Mouse (Mus musculus) liver (tissue): ENCODE measurements around the gene Supt5.
"Not testable (repeated sequence)": the region's sequence is repeated elsewhere in the genome, so short reads cannot be mapped to it uniquely, and the experiment has no call there.

Experiments
- DNase-seq: peaks from one replicate; pipeline ENCODE4 v3.0.0-alpha.2; 2020; ENCODE audit warnings: mixed read lengths

Supt5 gene

DNA sequence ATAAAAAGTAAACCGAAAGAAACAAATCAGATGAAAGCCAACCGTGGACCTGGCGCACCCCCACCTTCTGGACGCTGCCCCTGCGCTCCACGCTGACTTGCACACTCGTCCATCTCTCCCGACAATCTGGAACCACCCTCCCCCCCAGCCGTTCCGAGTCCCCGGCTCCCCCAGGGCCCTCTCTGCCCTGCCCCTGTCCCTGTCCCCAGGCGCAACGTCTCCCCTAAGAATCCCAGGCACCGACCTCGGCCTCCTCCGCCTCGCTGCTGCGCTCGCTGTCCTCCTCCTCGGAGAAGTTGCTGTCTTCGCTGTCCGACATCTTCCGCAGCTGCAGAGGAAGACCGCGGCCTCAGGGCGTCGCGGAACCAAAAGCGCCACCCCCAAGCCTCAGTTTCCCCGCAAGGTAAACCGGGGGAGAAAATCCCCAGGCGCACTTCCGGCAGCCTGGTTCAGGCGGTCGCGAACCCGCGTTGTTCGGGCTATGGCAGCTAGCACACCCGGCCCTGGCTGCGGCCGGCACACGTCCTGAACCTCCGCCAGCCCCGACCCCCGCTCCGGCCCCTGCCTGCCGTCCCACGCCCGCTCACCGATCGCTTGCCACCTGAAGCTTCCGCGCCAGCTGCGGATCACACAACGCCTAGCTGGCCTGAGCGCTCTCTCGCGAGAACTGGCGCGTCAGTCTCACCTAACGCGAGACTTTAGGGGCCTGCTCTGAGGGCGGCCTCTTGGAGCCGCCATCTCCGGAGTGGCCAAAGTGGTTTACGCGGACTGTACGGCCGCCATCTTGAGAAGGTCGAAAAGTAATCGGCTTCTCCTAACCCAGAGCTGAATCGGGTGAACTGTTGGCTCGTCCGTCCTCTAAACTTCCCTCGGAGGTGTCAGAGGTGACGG, at the start of gene Supt5:
Gene Supt5 (minus strand): TSS at position 639 of the 891 bp plus-strand sequence.
- DNase-seq: peak; percentile 98

DNA sequence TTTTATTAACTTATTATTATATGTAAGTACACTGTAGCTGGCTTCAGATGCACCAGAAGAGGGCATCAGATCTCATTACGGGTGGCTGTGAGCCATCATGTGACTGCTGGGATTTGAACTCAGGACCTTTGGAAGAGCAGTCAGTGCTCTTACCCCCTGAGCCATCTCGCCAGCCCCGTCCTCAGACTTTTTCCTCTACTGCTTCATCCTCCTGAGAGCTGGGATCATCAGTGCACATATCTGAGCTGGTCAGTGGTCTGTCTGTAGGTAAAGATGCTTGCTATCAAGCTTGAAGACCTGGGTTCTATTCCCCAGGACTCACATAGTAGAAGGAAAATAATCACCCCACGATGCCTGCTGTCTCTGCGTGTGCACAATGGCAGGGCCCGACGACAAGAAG, 48.8 kb upstream of the Supt5 start:
- DNase-seq: not testable (repeated sequence)

DNA sequence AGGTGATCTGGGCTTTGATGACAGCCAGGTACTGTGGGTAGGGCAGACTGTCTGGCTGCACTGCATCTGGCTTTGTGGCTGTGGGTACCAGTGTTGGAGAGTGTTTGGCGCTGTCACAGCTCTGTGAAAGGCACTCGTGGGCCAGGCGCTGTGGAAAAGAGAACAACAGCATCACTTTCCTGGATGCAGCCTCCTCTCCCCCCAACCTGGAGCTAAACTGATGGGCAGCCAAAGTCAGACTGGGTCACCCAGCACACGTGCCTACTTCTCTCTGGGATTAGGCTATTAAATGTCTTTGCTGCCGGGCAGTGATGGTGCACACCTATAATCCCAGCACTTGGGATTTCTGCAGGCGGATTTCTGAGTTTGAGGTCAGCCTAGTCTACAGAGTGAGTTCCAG, 48.3 kb upstream of the Supt5 start:
- not testable (repeated sequence) for DNase-seq

DNA sequence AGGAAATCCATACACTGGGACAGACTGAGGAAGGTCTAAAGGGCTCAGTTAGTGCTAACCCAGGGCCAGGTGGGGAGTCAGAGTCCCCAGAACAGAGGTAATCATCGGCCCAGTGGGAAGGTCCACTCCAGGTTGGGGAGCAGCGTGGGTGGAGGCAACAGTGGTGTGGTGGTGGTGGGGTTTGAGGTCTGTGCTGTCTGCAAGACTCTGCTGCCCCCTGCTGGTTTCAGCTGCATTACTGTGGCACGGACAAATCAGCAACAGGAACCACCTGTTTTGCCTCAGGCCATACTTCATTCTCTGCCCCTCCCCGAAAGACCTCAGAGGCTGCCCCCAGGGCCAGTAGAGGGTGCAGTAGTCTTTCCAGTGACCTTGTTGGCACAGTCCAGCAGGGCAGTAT, 47.9 kb upstream of the Supt5 start:
- peak; percentile 90 for DNase-seq

DNA sequence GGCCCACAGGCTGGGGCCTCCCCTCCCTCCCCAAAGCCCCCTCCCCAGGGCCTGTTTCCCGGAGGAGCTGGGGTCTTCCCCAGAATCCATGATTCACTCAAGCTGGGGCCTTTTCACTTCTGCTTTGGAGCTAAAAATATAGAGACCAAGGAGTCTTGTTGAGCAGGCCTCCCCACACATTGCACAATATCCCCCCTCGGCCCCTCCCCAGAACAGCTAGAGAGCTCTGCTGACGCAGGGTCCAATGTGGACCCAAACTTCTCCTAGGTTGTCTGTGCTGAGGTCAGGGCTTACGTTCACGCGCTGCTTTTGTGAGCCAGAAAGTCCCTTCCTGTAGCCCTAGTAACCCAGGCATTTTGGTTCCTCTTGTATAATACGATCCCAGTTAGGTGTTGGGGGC, 47.5 kb upstream of the Supt5 start:
- DNase-seq: peak; percentile 52

DNA sequence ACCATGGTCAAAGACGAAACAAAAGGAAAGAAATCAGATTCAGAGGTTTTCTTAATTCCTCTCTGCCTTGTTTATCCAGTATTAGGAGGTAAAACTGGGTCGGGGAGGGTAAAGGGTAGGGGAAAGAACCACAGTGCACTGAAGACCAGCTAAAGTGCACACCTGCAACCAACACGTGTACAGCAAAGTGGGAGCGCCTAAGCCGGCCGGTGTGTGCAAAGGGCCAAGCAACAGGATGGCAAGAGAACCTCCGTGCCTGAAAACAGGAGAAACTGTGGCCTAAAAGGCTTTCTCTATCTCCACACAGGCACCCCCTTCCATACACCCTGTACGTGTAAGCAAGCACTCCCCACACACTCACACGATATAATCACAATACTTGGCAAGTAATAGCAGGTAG, 46.6 kb upstream of the Supt5 start:
- no peak for DNase-seq

DNA sequence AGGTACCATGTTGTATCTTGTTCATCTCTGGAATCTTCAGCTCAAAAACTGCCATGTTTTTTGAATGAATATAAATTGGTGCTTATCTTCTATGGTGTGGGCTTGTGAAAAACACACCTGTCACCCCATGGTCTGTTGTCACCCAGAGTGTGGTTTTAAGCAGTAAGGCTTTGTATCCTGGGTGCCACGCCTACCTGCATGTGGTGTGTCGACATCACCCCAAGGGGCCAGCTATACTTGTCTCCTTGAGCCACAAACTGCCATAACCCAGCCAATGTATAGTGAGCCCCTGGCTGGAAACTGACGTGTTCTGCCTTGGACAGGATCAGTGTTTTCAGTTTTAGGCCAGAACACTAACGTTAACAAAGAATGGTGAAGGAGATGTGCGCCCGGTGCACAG, 45.6 kb upstream of the Supt5 start:
- no peak for DNase-seq

DNA sequence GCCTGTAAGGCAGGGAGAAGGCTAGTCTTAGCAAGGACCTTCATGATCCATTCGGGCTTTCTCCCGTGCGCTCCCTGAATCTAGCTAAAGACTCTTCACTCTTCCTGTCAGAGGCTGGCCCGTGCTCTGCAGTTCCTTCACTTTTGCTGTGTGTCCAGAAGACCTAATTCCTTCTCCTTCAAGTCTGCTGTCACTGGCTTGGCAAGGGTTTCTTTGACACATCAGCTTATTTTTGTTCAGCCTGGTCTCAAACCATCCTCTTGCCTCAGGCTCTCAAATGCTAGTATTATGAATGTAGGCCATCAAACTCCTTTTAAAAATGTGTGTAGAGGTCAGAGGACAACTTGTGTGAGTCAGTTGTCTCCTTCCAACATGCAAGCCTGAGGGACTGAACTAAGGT, 45.1 kb upstream of the Supt5 start:
- DNase-seq: no peak

DNA sequence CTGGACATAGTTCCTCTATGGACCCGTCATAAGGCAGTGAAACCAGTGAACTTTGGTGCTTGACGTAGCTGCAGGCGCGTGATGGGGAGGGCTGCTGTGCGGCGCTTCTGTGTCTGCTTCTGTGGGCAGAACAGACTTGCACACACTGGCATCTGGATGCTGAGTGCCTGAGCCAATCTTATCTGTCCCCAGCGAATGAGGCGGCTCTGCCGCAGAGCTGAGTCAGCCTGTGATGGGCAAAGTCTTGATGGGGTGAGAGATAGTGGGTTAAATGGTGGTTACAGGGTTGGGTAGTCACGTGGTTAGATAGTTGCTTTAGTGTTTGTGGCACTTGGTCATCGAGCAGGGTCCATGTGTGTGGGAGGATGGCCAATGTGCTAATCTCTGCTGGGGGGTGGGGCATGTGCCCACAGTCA, 44.4 kb upstream of the Supt5 start:
- peak; percentile 85 for DNase-seq

DNA sequence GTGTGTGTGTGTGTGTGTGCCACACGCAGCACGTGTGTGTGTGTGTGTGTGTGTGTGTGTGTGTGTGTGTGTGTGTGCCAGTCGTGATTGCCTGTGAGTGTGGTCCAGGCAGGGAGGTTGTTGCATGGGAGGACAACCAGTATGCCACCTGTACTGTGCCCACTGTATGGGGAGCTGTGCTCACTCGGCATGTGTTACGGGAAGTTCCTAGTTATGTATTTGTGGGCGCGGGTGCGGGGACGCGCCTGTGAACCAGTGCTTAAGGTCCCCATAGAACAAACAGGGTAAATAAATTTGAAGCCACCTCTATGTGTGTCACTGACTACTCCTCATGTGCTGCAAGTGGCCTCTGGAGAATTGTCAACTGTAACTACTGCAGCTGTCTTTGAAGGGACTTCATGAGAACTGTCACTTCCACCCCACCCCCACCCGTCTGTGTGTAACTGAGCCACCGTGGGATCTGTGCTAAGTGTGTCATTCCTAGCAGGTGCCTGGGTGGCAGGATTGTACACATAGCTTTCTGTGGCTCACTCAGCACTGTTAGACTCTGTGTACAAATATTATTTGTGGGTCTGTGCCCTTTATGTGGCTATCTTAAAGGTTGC, 43.9 kb upstream of the Supt5 start:
- peak; percentile 48 for DNase-seq

DNA sequence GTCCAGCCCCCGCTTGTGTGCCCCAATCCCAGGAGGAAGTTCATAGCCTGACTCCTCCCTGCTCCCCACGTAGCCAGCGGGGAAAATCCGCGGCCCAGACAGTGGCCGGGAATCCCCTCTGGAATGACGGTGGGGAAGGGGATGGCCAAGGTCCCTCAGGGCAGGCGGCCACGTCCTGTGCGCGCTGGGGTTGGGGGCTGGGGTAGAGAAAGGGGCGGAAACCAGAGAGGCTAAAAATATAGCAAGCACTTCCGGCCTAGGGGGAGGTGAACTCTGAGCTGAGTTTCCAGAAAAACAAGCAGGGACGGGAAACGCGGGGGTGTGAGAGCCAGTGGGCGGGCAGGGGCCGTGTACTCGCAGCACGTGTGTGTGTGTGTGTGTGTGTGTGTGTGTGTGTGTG, 43.4 kb upstream of the Supt5 start:
- DNase-seq: peak; percentile 84

DNA sequence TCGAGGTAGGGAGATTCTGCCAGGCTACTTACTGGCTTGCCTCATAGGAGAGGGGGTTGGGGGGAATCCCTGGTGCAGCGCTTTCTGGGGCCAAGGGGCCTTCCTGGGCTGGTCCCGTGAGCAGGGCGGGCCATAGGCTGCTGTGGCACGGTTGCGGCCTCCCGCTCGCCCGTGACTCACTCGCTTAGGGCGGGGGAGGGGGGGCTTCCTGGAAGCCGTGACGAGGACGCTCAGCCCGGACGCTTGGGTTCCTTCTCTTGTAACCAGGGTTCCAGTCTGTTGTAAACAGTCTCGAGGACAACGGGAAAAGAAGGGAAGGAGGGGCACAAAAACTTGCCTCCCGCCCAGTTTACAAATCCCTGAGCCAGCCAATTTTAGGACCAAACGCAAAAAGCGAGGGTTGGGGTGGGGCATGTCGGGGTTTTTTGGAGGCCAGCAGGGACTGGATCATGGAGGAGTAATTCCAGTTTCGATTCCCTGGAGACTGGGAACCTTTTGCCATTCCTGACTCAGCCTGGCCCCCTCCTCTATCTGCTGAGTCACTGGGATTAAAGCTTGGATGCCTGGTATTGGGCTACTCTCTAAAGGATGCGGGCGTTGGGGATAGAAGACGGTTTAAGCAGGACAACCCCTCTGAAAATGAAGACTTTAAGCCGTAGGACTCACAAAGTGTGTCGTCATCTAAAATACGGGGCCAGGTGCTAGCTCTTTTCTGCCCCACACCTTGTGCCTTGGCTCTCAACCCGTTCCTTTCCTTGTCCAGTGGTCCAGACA, 42.7 kb upstream of the Supt5 start:
- peak; percentile 84 for DNase-seq

DNA sequence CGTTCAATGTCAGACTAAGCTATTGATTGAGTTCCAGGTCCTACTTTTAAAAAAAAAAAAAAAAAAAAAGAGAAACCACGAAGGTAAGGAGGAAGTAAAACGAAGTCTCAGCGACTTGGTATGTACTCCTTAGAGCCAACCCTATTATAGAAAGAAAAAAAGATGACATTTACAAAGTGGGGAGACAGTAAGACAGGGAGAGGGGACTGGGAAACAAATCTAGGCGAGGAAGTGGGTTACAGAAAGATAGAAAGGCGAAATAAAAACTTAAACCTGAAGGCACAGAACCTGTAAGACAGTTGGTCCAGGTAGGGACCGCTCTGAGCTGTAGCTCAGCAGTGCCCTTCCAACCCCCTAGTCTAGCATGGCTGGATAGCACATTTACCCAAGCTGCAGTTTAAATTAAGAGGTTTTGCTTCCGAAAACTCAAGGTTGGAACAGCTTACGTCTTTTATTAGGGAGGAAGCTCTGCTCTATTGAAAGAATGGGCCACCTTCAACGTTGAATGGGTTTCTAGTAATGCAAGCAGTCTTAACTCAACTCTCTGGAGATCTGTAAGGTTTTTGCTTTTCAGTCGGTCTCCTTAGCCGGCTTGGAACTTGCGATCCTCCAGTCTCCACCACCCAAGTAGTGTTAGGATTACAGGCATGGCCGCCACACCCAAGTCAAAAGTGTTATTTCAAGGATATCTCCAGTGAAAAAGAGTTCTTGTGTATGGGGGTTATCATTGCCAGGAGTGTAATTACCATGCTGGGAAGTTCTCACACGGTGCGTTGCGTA, 41.9 kb upstream of the Supt5 start, which contains the start of gene Zfp36:
Gene Zfp36 (minus strand): TSS at position 17 of the 780 bp plus-strand sequence.
- DNase-seq: no peak

DNA sequence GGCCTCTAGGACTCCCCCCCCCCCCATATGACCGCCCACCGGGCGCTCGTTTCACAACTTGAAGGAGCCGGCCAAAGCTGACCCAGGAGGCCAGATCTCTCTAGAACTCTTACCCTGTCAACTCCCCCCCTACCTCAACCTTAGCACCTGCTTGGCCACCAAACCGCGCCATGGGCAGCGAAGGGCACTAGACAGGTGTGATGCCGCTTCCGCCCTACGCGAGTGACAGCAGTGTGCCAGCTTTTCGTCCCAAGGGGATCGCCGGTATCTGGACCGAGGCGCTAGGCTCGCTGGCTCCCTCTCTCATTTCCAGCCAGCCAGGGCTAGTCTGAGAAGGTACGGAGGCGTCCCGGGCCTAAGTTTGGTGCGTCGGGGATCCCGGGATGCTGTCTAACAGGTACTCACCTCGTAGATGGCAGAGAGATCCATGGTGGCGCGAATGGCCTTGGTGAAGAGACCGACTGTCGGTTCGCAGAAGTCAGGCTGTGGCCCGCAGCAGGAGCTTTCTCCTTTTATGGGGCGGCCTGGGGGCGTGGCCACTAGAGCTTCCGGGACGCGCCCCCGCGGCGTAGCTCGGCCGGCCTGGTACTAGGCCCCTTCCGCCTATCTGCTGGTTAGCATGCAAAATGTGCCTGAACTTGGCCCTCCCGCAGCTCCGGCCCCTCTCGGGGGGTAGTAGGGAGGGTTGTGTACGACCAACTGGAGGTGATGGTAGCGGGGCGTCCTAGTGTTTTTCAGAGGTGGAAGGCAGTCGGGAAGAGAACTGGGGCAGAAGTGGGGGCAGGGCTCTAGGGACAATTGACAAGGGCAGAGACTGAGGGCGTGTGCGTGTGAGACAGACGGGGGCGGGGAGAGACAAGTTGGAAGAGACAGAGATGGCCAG, 40.5 kb upstream of the Supt5 start:
- peak; percentile 96 for DNase-seq

DNA sequence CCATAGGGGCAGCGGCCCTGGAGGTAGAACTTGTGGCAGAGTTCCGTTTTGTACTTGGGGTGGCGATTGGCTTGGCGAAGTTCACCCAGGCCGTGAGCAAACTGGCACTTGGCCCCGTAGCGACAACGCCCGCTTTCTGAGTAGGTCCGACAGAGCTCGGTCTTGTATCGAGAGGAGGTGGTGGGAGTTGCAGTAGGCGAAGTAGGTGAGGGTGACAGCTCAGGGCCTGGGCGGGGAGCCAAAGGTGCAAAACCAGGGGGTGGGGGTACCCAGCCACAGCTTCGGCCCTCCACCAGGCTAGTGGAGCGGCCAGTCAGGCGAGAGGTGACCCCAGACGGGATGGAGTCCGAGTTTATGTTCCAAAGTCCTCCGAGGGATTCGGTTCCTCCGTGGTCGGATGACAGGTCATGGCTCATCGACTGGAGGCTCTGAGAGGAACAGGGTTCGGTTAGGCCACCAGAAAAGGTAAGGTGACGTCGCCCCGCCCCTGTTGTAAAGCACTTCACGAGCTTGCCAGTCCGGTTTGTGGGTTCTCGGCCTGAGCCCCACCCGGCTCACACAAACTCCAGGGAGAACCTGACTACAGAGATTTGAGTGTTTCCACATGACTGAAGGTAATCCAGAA, 39.6 kb upstream of the Supt5 start:
- DNase-seq: peak; percentile 58

DNA sequence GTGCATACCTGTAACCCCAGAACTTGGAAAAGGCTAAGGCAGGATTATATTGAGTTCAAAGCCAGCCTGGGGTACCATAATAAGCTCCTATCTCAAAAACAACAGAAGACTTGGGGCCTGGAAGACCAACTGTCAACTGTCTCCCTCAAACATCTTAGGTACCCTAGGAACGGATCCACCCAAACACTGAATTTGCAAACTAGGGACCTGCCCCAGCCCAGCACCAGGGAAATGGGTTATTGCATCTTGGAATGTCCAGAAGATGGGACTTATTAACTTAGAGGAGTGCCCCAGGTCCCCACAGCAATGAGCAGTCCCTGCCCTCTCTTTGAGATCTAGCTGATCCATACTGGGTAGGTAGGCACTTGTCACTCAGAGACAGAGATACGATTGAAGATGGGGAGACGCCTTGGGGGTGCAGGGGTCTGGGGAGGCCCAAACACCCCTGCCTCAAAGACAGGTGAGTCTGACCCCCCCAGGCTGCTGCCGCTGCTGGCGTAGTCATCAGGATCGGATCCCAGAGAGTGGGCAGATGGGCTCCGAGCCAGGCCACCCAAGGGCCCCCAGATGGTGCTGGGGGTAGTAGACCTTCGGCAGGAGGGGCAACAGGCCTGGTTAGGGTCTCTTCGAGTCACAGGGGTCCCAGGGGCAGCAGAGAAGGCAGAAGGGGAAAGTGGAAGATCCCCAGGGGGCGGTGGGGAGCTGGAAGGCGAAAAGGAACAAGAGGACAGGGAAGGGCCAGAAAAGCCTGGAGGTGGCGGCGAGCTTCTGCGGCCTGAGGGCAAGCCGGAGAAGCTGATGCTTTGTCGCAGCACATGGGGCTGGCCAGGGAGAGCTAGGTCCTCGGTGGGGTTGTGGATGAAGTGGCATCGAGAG, 38.9 kb upstream of the Supt5 start:
- DNase-seq: no peak

DNA sequence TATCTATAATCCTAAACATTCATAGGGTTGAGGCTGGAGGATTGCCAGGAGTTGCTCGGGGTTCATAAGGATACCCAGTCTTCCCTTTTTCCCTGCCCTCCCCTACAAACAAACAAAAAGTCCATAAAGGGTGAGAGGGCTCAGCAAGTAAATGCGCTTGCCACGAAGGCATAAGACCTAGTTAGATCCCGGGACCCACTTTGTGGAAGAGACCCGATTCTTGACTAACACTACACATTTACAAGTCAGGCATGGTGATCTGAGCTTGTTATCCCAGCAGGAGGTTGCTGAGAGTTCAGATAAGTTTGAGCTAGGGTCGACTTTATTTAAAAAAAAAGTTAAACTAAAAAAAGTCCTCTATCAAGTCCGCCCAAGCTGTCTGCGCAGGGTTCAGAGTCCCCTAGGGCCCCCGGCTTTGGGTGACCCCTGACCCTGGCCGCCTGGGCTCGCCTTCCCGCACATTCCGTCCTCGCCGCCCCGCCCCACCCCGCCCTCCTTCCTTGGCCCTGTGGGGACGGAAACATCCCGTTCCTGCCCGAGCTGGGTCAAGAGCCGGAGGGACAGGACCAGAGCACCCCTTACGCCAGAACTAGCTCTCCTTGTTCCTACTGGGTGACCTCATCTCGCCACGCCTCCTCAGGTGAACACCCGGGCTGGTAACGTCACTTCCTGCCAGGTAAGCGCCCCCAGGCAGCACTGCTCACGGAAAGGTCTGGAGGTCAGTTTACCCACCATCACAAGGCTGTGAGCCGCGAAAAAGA, 37.6 kb upstream of the Supt5 start:
- DNase-seq: peak; percentile 83

DNA sequence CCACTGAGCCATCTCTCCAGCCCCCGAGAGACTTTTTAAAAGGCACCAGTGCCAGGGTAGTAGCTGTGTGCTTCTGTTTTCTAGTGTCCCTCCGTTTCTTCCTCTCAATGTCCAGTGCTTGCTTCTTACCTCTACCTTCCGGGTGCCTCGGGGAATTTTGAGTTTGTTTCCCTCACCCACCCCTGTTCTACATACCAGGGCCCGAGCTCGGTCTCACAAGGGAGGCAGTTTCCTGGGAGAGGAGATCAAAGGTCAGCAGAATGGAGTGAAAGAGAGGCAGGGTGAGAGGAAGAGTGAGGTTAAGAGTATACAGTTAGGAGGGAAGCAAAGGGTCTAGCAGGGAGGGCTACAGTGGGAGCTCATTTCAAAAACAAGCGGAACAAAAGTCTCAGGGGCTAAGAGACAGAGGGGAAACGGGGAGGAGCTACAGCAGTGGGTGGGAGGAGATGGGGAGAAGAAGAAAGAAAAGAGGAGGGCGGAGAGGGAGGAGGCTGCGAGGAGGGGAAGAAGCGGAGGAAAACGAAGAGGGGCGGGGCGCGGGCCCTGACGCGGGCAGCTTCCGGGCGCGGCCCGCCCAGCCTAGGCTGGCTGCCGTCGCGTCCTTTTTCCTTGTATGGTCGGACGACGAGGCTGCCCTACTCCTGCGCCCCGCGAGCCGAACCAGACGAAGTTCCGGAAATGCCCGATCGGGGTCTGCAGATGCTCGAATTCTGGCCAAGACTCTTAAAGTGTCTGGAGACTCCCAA, 36.8 kb upstream of the Supt5 start:
- DNase-seq: peak; percentile 93

DNA sequence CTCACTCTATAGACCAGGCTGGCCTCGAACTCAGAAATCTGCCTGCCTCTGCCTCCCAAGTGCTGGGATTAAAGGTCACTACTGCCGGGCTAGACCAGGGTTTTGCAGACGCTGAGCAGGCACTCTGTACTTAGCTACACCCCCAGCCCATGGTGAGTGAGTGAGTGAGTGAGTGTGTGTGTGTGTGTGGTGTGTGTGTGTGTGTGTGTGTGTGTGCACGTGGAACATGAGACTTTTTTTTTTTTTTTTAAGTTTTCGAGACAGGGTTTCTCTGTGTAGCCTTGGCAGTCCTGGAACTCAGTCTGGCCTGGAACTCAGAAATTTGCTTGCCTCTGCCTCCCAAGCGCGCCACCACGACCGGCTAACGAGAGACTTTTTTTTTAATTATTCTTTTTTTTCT, 36.1 kb upstream of the Supt5 start:
- no peak for DNase-seq
